8 mouse cellular contexts compared by ENCODE assay signal in the genomic region with DNA sequence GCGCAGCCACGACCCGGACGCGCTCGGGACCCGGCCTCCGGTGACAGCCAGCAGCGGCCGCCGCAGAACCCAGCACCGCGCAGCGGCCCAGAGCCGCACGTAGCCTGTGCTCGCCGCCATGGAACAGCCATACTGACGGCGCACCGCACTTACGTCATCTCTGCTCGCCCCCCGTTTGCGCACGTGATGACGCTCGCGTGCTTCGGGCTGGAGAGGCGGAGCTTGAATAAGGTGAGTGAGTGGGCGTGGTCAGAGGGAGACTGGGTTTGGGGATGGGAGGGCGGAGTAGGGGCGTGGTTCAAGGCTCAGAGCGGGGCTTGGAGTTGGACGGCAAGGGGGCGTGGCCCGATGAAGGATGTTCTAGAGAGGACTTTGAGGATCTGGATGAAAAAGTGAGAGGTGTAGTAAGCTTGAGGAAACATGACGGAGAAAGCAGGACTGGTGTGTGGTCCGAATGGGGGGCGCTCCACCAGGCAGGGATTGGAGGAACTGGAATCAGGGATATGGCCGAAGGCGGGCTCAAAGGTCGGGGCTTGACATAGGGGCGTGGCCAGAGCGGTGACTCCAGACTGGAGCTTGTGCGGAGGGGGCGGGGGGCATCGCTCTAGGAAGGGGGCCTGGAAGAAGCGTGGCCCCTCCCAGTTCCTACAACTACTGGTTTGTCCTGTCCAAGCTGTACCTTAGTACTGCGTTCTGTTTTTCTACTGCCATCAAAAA. TPM values are rescaled to one million over a fixed set of nuclear protein-coding genes. Genes with fewer than 3 reads are reported as not detected.
DNase-seq lines count a peak whose midpoint lies in the region; ATAC-seq and TF ChIP-seq lines count a peak whose summit lies in the region.

A gene (minus strand): TSS at position 134 of the 717 bp plus-strand sequence.

- H3K36me3 ChIP-seq in forebrain, embryonic 15.5 days, result peaks cover 13% of the 10 kb centered on the region

- peak; percentile 78; the same call in 1 of the 2 replicates for TF ChIP-seq POLR2A in lung, adult 2 months (IDR thresholded peaks at IDR 0.05; ENCODE audit: borderline replicate concordance, extremely low read depth, low read depth, low read length)

- peak within 1 kb of the TSS; percentile 89 for H3K4me2 ChIP-seq in forebrain, embryonic 15.5 days (replicated peaks)

- H3K9me3 ChIP-seq in forebrain, embryonic 15.5 days, result no peaks in the 10 kb centered on the region

- under 1% methylated on average over 51 of the region's 51 CpGs for WGBS in forebrain, embryonic 15.5 days
- WGBS in lung, adult 2 months, result under 1% methylated on average over 51 of the region's 51 CpGs

- intact Hi-C loops in heart, postnatal 25 days (cut with DNase I), result no loop called here

- peak within 1 kb of the TSS; percentile 79 for H3K4me3 ChIP-seq in forebrain, embryonic 15.5 days
- peak within 1 kb of the TSS; percentile 79 for H3K4me3 ChIP-seq in lung, adult 2 months (replicated peaks; ENCODE audit: extremely low read depth, low read depth, low read length)

- H3K4me1 ChIP-seq in forebrain, embryonic 15.5 days, result peaks cover 28% of the 10 kb centered on the region
- peaks cover 8% of the 10 kb centered on the region for H3K4me1 ChIP-seq in lung, adult 2 months (ENCODE audit: control insufficient read depth, insufficient read depth, low read length)

- ATAC-seq in forebrain, embryonic 15.5 days (replicated peaks), result peak; percentile 93
- ATAC-seq in neutrophil, adult 5-6 weeks (ENCODE audit: extremely low read depth, insufficient number of reproducible peaks, low FRiP score, poor library complexity, severe bottlenecking), result peak; percentile 95

- peak within 1 kb of the TSS; percentile 62 for H3K27ac ChIP-seq in forebrain, embryonic 15.5 days (replicated peaks)

- H3K9ac ChIP-seq in forebrain, embryonic 15.5 days (replicated peaks), result peak within 1 kb of the TSS; percentile 77

- TF ChIP-seq CTCF in lung, adult 2 months (IDR thresholded peaks at IDR 0.05; ENCODE audit: insufficient read depth, low read length), result no peak

- DNase-seq in ES-CJ7 (ENCODE audit: low read depth, low spot score), result peak; percentile 98
- DNase-seq in cerebellum, adult 11 months, result peak; percentile 97
- peak; percentile 87 for DNase-seq in heart, postnatal 25 days (ENCODE audit: low spot score)
- DNase-seq in layer of hippocampus, adult 18-20 months (ENCODE audit: low spot score in 2 of 2), result peak; percentile 92 to 98
- DNase-seq in lung, adult 2 months, result peak; percentile 97
- peak; percentile 89 to 95 for DNase-seq in thymus, adult 18-20 months

- H3K27me3 ChIP-seq in forebrain, embryonic 15.5 days, result peaks cover 3% of the 10 kb centered on the region; the same call in 1 of the 2 replicates

RNA-seq across cellular contexts. Expression of the gene that starts here (rescaled TPM):
- polyA plus RNA-seq in forebrain, embryonic 15.5 days (2015; fragmentation: Nextera tagmentation; extraction: Ambion mirVana), result 47.7 and 49.9 TPM in 2 replicates
- 100 to 1,000 TPM; 107 to 112 TPM for total RNA-seq in heart, postnatal 25 days (2021)
- 10 to 100 TPM; 60.1 to 61.6 TPM for total RNA-seq in layer of hippocampus, adult 18-20 months (2021)
- polyA plus RNA-seq in lung, adult 2 months (2012; rRNA removed), result 48.9 and 53.9 TPM in 2 replicates
- 32.6 and 32.9 TPM in 2 replicates for total RNA-seq in neutrophil, adult 5-6 weeks (2017)

Comparison
In these comparisons a context has a peak if more than half of its experiments do, and no peak if none do; other contexts are left out.
1. Peak in every context shown above with its lines: DNase-seq, ATAC-seq, H3K4me3 ChIP-seq and H3K27ac ChIP-seq.